Mouse (Mus musculus) kidney, postnatal 10 days (tissue): ENCODE results near the gene Sar1b.
"Not testable (repeated sequence)": the region's sequence is repeated elsewhere in the genome, so short reads cannot be mapped to it uniquely, and the experiment has no call there.

ENCODE experiments used
- DNase-seq: peaks from one replicate; pipeline ENCODE4 v3.0.0; 2021; ENCODE audit warnings: mixed read lengths

The Sar1b gene

GRCm38 (mm10) chr11:51780773-51781267 lies 17.3 kb downstream of the Sar1b start:
- no peak for DNase-seq

GRCm38 (mm10) chr11:51782721-51783120 lies 19.2 kb downstream of the Sar1b start:
- no peak for DNase-seq

GRCm38 (mm10) chr11:51785926-51786325 lies 22.4 kb downstream of the Sar1b start:
- DNase-seq: peak; percentile 69

- DNase-seq: not testable (repeated sequence)
These were observed 26.2 kb downstream of the Sar1b start for GRCm38 (mm10) chr11:51789735-51790134.

- no peak for DNase-seq
These were observed 27.2 kb downstream of the Sar1b start for GRCm38 (mm10) chr11:51790662-51791061.

- DNase-seq: no peak
These were observed 32.8 kb downstream of the Sar1b start for GRCm38 (mm10) chr11:51796272-51796671.

GRCm38 (mm10) chr11:51800634-51801325 lies 37.3 kb downstream of the Sar1b start:
- no peak for DNase-seq

- peak; percentile 80 for DNase-seq
These were observed 41.9 kb downstream of the Sar1b start for GRCm38 (mm10) chr11:51805221-51805981.

GRCm38 (mm10) chr11:51807108-51807879 lies 43.8 kb downstream of the Sar1b start:
- DNase-seq: no peak

GRCm38 (mm10) chr11:51809632-51810224 lies 46.2 kb downstream of the Sar1b start:
- DNase-seq: peak; percentile 65

- DNase-seq: no peak
These were observed 47.7 kb downstream of the Sar1b start for GRCm38 (mm10) chr11:51811230-51811629.

GRCm38 (mm10) chr11:51812022-51812546 lies 48.6 kb downstream of the Sar1b start:
- DNase-seq: no peak

GRCm38 (mm10) chr11:51817756-51818155 lies 54.3 kb downstream of the Sar1b start:
- DNase-seq: peak; percentile 95

GRCm38 (mm10) chr11:51818837-51819236 lies 55.4 kb downstream of the Sar1b start:
- DNase-seq: no peak

- DNase-seq: peak; percentile 66
These were observed 56.5 kb downstream of the Sar1b start for GRCm38 (mm10) chr11:51819964-51820363.

- peak; percentile 92 for DNase-seq
These were observed 57.4 kb downstream of the Sar1b start for GRCm38 (mm10) chr11:51820861-51821260.

- DNase-seq: no peak
These were observed 59.2 kb downstream of the Sar1b start for GRCm38 (mm10) chr11:51822736-51823135.

- DNase-seq: no peak
These were observed 59.8 kb downstream of the Sar1b start for GRCm38 (mm10) chr11:51823271-51823670.

- DNase-seq: peak; percentile 81
These were observed 60.7 kb downstream of the Sar1b start for GRCm38 (mm10) chr11:51823963-51824753.

GRCm38 (mm10) chr11:51824867-51825424 lies 61.5 kb downstream of the Sar1b start:
- DNase-seq: no peak
